Mouse (Mus musculus) limb, embryonic 13.5 days (tissue): ENCODE data around the gene Gde1. TPM values are rescaled to one million over a fixed set of nuclear protein-coding genes. Genes with fewer than 3 reads are reported as not detected.
A peak's percentile ranks its signal among the peaks of the same experiment; 100 is the strongest.

Experiments
- ATAC-seq: fragments of 200-750 bp; cut with Nextera tagmentation; 2 replicates; pipeline ENCODE4 v1.8.0; 2017; ENCODE audit warnings: low read depth, moderate number of reproducible peaks, moderate TSS enrichment; ENCODE audit not compliant: low FRiP score
- H3K27ac ChIP-seq: fragments of 300-500 bp; sonication (generic); 2 replicates; pipeline ENCODE4 v1.5.1; 2015; ENCODE audit warnings: inconsistent platforms, mild to moderate bottlenecking, moderate library complexity
- H3K27me3 ChIP-seq: fragments of 300-500 bp; sonication (generic); 2 replicates; pipeline ENCODE4 v1.6.1; 2015; ENCODE audit warnings: mild to moderate bottlenecking, inconsistent platforms
- H3K36me3 ChIP-seq: fragments of 300-500 bp; sonication (generic); 2 replicates; pipeline ENCODE4 v1.6.1; 2015; ENCODE audit warnings: inconsistent platforms, mild to moderate bottlenecking, moderate library complexity
- H3K4me1 ChIP-seq: fragments of 300-500 bp; sonication (generic); 2 replicates; pipeline ENCODE4 v1.6.1; 2015; ENCODE audit warnings: inconsistent platforms
- H3K4me2 ChIP-seq: fragments of 300-500 bp; sonication (generic); replicated peaks from 2 replicates; pipeline ENCODE4 v1.6.1; 2015; ENCODE audit warnings: inconsistent platforms, mild to moderate bottlenecking, moderate library complexity
- H3K4me3 ChIP-seq: fragments of 300-500 bp; sonication (generic); 2 replicates; pipeline ENCODE4 v1.5.1; 2015; ENCODE audit warnings: moderate library complexity, mild to moderate bottlenecking, inconsistent platforms
- H3K9ac ChIP-seq: fragments of 300-500 bp; sonication (generic); 2 replicates; pipeline ENCODE4 v1.6.1; 2015; ENCODE audit warnings: mild to moderate bottlenecking, inconsistent platforms
- H3K9me3 ChIP-seq: fragments of 300-500 bp; sonication (generic); 2 replicates; pipeline ENCODE4 v1.6.1; 2016; ENCODE audit warnings: inconsistent platforms
- WGBS: fragments of 180-500 bp; shearing (Covaris S2); methylation state at CpG from one replicate; pipeline ENCODE4 v1.1.7; 2015; 5-methylcytosine and 5-hydroxymethylcytosine counted together
- polyA plus RNA-seq: library from polyadenylated mRNA; unstranded; fragments of >200 nt; fragmentation: Nextera tagmentation; extraction: Ambion mirVana; gene quantifications from 2 replicates; pipeline ENCODE4 v1.2.1, GENCODE M21; 2015

Gde1 gene
- polyA plus RNA-seq, result 78.1 and 80.4 TPM in 2 replicates

- Histone ChIP-seq H3K9me3 (no peaks in the 10 kb centered on the region), H3K27ac (peak within 1 kb of the TSS; percentile 34; the same call in 1 of the 2 replicates), H3K4me3 (peak within 1 kb of the TSS; percentile 85), H3K4me1 (peaks cover 24% of the 10 kb centered on the region), H3K9ac (peak within 1 kb of the TSS; percentile 92), H3K27me3 (no peaks in the 10 kb centered on the region), H3K4me2 (peak within 1 kb of the TSS; percentile 84), H3K36me3 (peaks cover 3% of the 10 kb centered on the region; the same call in 1 of the 2 replicates)
- peak; percentile 96 for ATAC-seq
- WGBS, result under 1% methylated on average over 66 of the region's 66 CpGs
Measured at GRCm38 (mm10) chr7:118705101-118705961, at the start of gene Gde1. Gde1 (minus strand) TSS chr7:118705778.

GRCm38 (mm10) chr7:118751625-118752024, 46.0 kb upstream of the Gde1 start:
- WGBS, result 89% methylated on average over 7 of the region's 7 CpGs
- no peak overlapping the region for H3K4me2 ChIP-seq

GRCm38 (mm10) chr7:118749706-118750105, 44.1 kb upstream of the Gde1 start:
- Histone ChIP-seq H3K27me3 (no peaks in the 10 kb centered on the region), H3K36me3 (peaks cover 92% of the 10 kb centered on the region), H3K4me1 (no peaks in the 10 kb centered on the region), H3K4me3 (no peak overlapping the region), H3K9me3 (no peaks in the 10 kb centered on the region), H3K27ac (no peak overlapping the region), H3K4me2 (no peak overlapping the region), H3K9ac (no peak overlapping the region)
- ATAC-seq, result no peak
- WGBS, result 93% methylated on average over 8 of the region's 8 CpGs

More at GRCm38 (mm10) chr7:118751625-118752024, 46.0 kb upstream of the Gde1 start:
- H3K27ac ChIP-seq, result no peak overlapping the region
- no peaks in the 10 kb centered on the region for H3K27me3 ChIP-seq
- H3K9me3 ChIP-seq, result no peaks in the 10 kb centered on the region
- no peak overlapping the region for H3K9ac ChIP-seq
- peaks cover 92% of the 10 kb centered on the region for H3K36me3 ChIP-seq
- H3K4me3 ChIP-seq, result no peak overlapping the region
- no peaks in the 10 kb centered on the region for H3K4me1 ChIP-seq
- no peak for ATAC-seq

- Histone ChIP-seq H3K9me3 (no peaks in the 10 kb centered on the region), H3K27me3 (no peaks in the 10 kb centered on the region), H3K4me1 (no peaks in the 10 kb centered on the region), H3K36me3 (peaks cover 89% of the 10 kb centered on the region), H3K27ac (no peak overlapping the region), H3K4me3 (no peak overlapping the region), H3K4me2 (no peak overlapping the region), H3K9ac (no peak overlapping the region)
- 93% methylated on average over 12 of the region's 12 CpGs for WGBS
- ATAC-seq, result no peak
Measured at GRCm38 (mm10) chr7:118747891-118748672, 42.5 kb upstream of the Gde1 start.

GRCm38 (mm10) chr7:118744766-118745165, 39.2 kb upstream of the Gde1 start:
- no peak overlapping the region for H3K9ac ChIP-seq
- peaks cover 9% of the 10 kb centered on the region for H3K4me1 ChIP-seq
- H3K4me2 ChIP-seq, result no peak overlapping the region
- no peaks in the 10 kb centered on the region for H3K27me3 ChIP-seq
- H3K9me3 ChIP-seq, result no peaks in the 10 kb centered on the region
- no peak for ATAC-seq
- no peak overlapping the region for H3K27ac ChIP-seq
- H3K4me3 ChIP-seq, result no peak overlapping the region
- 89% methylated on average over 5 of the region's 5 CpGs for WGBS
- H3K36me3 ChIP-seq, result peaks cover 58% of the 10 kb centered on the region

GRCm38 (mm10) chr7:118742278-118742677, 36.7 kb upstream of the Gde1 start:
- Histone ChIP-seq H3K27me3 (0 out of 2 replicates have a peak, but pooled peaks cover 3% of the 10 kb centered on the region), H3K9me3 (no peaks in the 10 kb centered on the region), H3K9ac (no peak overlapping the region), H3K36me3 (peaks cover 35% of the 10 kb centered on the region), H3K4me2 (no peak overlapping the region), H3K4me3 (no peak overlapping the region), H3K27ac (no peak overlapping the region), H3K4me1 (peaks cover 9% of the 10 kb centered on the region)
- no peak for ATAC-seq
- 72% methylated on average over 6 of the region's 6 CpGs for WGBS

GRCm38 (mm10) chr7:118740532-118741338, 35.2 kb upstream of the Gde1 start:
- peaks cover 23% of the 10 kb centered on the region for H3K36me3 ChIP-seq
- peak; percentile 96 for ATAC-seq
- H3K4me2 ChIP-seq, result peak overlapping the region; percentile 84
- 0 out of 2 replicates have a peak, but pooled peaks cover 3% of the 10 kb centered on the region for H3K27me3 ChIP-seq
- H3K4me3 ChIP-seq, result peak overlapping the region; percentile 74
- no peaks in the 10 kb centered on the region for H3K9me3 ChIP-seq
- peak overlapping the region; percentile 29; the same call in 1 of the 2 replicates for H3K27ac ChIP-seq
- H3K4me1 ChIP-seq, result peaks cover 9% of the 10 kb centered on the region
- 4% methylated on average over 41 of the region's 41 CpGs for WGBS
- peak overlapping the region; percentile 71 for H3K9ac ChIP-seq

- H3K4me2 ChIP-seq, result peak within 1 kb of the TSS; percentile 84
- H3K27ac ChIP-seq, result peak within 1 kb of the TSS; percentile 29; the same call in 1 of the 2 replicates
- H3K9ac ChIP-seq, result peak within 1 kb of the TSS; percentile 71
- H3K4me1 ChIP-seq, result peaks cover 9% of the 10 kb centered on the region
- peak within 1 kb of the TSS; percentile 74 for H3K4me3 ChIP-seq
- peaks cover 20% of the 10 kb centered on the region for H3K36me3 ChIP-seq
- peak; percentile 84 for ATAC-seq
- 1% methylated on average over 15 of the region's 16 CpGs for WGBS
- H3K9me3 ChIP-seq, result no peaks in the 10 kb centered on the region
- 0 out of 2 replicates have a peak, but pooled peaks cover 3% of the 10 kb centered on the region for H3K27me3 ChIP-seq
Measured at GRCm38 (mm10) chr7:118739975-118740531, 34.5 kb upstream of the Gde1 start, which contains the start of gene Vps35l. Vps35l (plus strand) TSS chr7:118740226.

GRCm38 (mm10) chr7:118738730-118739129, 33.2 kb upstream of the Gde1 start:
- no peak for ATAC-seq
- no peak overlapping the region for H3K9ac ChIP-seq
- 58% methylated on average over 1 of the region's 1 CpGs for WGBS
- H3K4me3 ChIP-seq, result no peak overlapping the region
- peaks cover 21% of the 10 kb centered on the region for H3K36me3 ChIP-seq
- no peaks in the 10 kb centered on the region for H3K9me3 ChIP-seq
- no peak overlapping the region for H3K27ac ChIP-seq
- H3K27me3 ChIP-seq, result 0 out of 2 replicates have a peak, but pooled peaks cover 3% of the 10 kb centered on the region
- H3K4me1 ChIP-seq, result peaks cover 9% of the 10 kb centered on the region
- no peak overlapping the region for H3K4me2 ChIP-seq

GRCm38 (mm10) chr7:118733225-118733624, 27.6 kb upstream of the Gde1 start:
- Histone ChIP-seq H3K4me3 (no peak overlapping the region), H3K4me1 (no peaks in the 10 kb centered on the region), H3K27me3 (no peaks in the 10 kb centered on the region), H3K9me3 (no peaks in the 10 kb centered on the region), H3K9ac (no peak overlapping the region), H3K36me3 (peaks cover 62% of the 10 kb centered on the region), H3K4me2 (no peak overlapping the region), H3K27ac (no peak overlapping the region)
- WGBS, result 87% methylated on average over 13 of the region's 13 CpGs
- no peak for ATAC-seq

- Histone ChIP-seq H3K27me3 (no peaks in the 10 kb centered on the region), H3K4me2 (no peak overlapping the region), H3K4me3 (no peak overlapping the region), H3K9ac (no peak overlapping the region), H3K9me3 (no peaks in the 10 kb centered on the region), H3K36me3 (peaks cover 77% of the 10 kb centered on the region), H3K27ac (no peak overlapping the region), H3K4me1 (no peaks in the 10 kb centered on the region)
- no peak for ATAC-seq
- WGBS, result 85% methylated on average over 3 of the region's 3 CpGs
Measured at GRCm38 (mm10) chr7:118731781-118732180, 26.2 kb upstream of the Gde1 start.
